Mouse (Mus musculus) liver, embryonic 14.5 days (tissue): Measurements from ENCODE around the gene Nap1l4. TPM values are rescaled to one million over a fixed set of nuclear protein-coding genes. Genes with fewer than 3 reads are reported as not detected.

ENCODE experiments used
- ATAC-seq: fragments of 200-750 bp; cut with Nextera tagmentation; 2 replicates; pipeline ENCODE4 v1.8.0; 2017; ENCODE audit warnings: moderate number of reproducible peaks, mild to moderate bottlenecking, moderate library complexity; ENCODE audit not compliant: insufficient read depth
- DNase-seq, 3 experiments: peaks; one replicate each; pipeline ENCODE4 v3.0.0-alpha.2; 2012 to 2013; ENCODE audit warnings: low read depth in 3 of 3, low spot score in 3 of 3
- H3K27ac ChIP-seq: fragments of 300-500 bp; sonication (generic); 2 replicates; pipeline ENCODE4 v1.5.1; 2014; ENCODE audit warnings: moderate library complexity, mild to moderate bottlenecking, control low read depth, inconsistent platforms
- H3K27me3 ChIP-seq: fragments of 300-500 bp; sonication (generic); 2 replicates; pipeline ENCODE4 v1.6.1; 2014; ENCODE audit warnings: mild to moderate bottlenecking, low read length, moderate library complexity; ENCODE audit not compliant: control insufficient read depth, insufficient read depth
- H3K36me3 ChIP-seq: fragments of 300-500 bp; sonication (generic); replicated peaks from 2 replicates; pipeline ENCODE4 v1.6.1; 2014; ENCODE audit warnings: low read depth; ENCODE audit not compliant: control insufficient read depth, insufficient read depth
- H3K4me1 ChIP-seq, 2 experiments: fragments of 200-500 bp in 1 of 2; fragments of 300-500 bp in 1 of 2; sonication (generic) in 1 of 2; replicated peaks; 2 replicates each; pipeline ENCODE4 v1.6.1; 2012 to 2014; ENCODE audit warnings: antibody characterized with exemption in 1 of 2, inconsistent platforms in 1 of 2, low read length in 1 of 2; ENCODE audit not compliant: control insufficient read depth in 2 of 2, insufficient read depth in 2 of 2
- H3K4me2 ChIP-seq: fragments of 300-500 bp; sonication (generic); 2 replicates; pipeline ENCODE4 v1.6.1; 2014; ENCODE audit warnings: low read depth, mild to moderate bottlenecking, control low read depth, moderate library complexity
- H3K4me3 ChIP-seq, 2 experiments: fragments of 200-500 bp in 1 of 2; fragments of 300-500 bp in 1 of 2; sonication (generic) in 1 of 2; 2 replicates each; pipeline ENCODE4 v1.5.1; 2012 to 2014; ENCODE audit warnings: low read depth in 2 of 2, low read length in 2 of 2, mild to moderate bottlenecking in 2 of 2, control low read depth in 1 of 2, inconsistent platforms in 1 of 2, moderate library complexity in 1 of 2; ENCODE audit not compliant: insufficient read depth in 1 of 2
- H3K9ac ChIP-seq: fragments of 300-500 bp; sonication (generic); replicated peaks from 2 replicates; pipeline ENCODE4 v1.6.1; 2014; ENCODE audit warnings: mild to moderate bottlenecking, control low read depth, moderate library complexity
- H3K9me3 ChIP-seq: fragments of 300-500 bp; sonication (generic); 2 replicates; pipeline ENCODE4 v1.6.1; 2016; ENCODE audit warnings: low read length, mixed read lengths; ENCODE audit not compliant: control insufficient read depth
- CTCF ChIP-seq: IDR thresholded peaks from 2 replicates; pipeline ENCODE4 v1.5.1; 2016; ENCODE audit warnings: antibody characterized with exemption, low read depth, control low read depth
- EP300 ChIP-seq: IDR thresholded peaks from 2 replicates; pipeline ENCODE4 v1.6.1; 2016; ENCODE audit warnings: antibody characterized with exemption, low read depth
- WGBS: fragments of 180-500 bp; shearing (Covaris S2); extraction: QIAGEN DNeasy Blood & Tissue Kit; methylation state at CpG from one replicate; pipeline ENCODE4 v1.1.7; 2014; ENCODE audit not compliant: insufficient replicate concordance; 5-methylcytosine and 5-hydroxymethylcytosine counted together
- polyA plus RNA-seq, 2 experiments: library from polyadenylated mRNA; depleted of rRNA in 1 of 2; stranded (reverse) in 1 of 2; unstranded in 1 of 2; fragments of >200 nt; fragmentation: Nextera tagmentation in 1 of 2; extraction: Ambion mirVana in 1 of 2; gene quantifications; 2 replicates each; pipeline versions ENCODE4 v1.2.1 to v1.2.3; 2012 to 2014

Nap1l4 gene
- polyA plus RNA-seq, 2 experiments, result 33.7 to 54.3 TPM

GRCm38 (mm10) chr7:143500912-143501311, 48.0 kb downstream of the Nap1l4 start:
- H3K27me3 ChIP-seq, result peaks cover 42% of the 10 kb centered on the region

GRCm38 (mm10) chr7:143498584-143498983, 50.3 kb downstream of the Nap1l4 start:
- H3K9ac ChIP-seq, result no peak overlapping the region
- no peak overlapping the region for H3K27ac ChIP-seq
- no peaks in the 10 kb centered on the region for H3K36me3 ChIP-seq
- DNase-seq (no peak), ATAC-seq (no peak)
- no peaks in the 10 kb centered on the region for H3K9me3 ChIP-seq
- peaks cover 34% of the 10 kb centered on the region for H3K27me3 ChIP-seq
- no peak overlapping the region for H3K4me3 ChIP-seq
- TF ChIP-seq EP300, result no peak
- H3K4me2 ChIP-seq, result no peak overlapping the region
- WGBS, result 67% methylated on average over 4 of the region's 4 CpGs
- H3K4me1 ChIP-seq, result peaks cover 3 to 12% of the 10 kb centered on the region in 2 experiments

More at GRCm38 (mm10) chr7:143500912-143501311, 48.0 kb downstream of the Nap1l4 start:
- Histone ChIP-seq H3K36me3 (no peaks in the 10 kb centered on the region), H3K4me2 (no peak overlapping the region), H3K9me3 (no peaks in the 10 kb centered on the region), H3K27ac (no peak overlapping the region), H3K4me3 (no peak overlapping the region), H3K9ac (no peak overlapping the region), H3K4me1 (peaks cover under 1 to 5% of the 10 kb centered on the region in 2 experiments; a peak in 2 of 4 replicates)
- DNase-seq (no peak), ATAC-seq (no peak)
- WGBS, result 22% methylated on average over 2 of the region's 2 CpGs
- TF ChIP-seq EP300, result no peak
- TF ChIP-seq CTCF, result no peak

- Histone ChIP-seq H3K9ac (no peak overlapping the region), H3K27me3 (peaks cover 1% of the 10 kb centered on the region; the same call in 1 of the 2 replicates), H3K4me2 (no peak overlapping the region), H3K36me3 (no peaks in the 10 kb centered on the region), H3K9me3 (no peaks in the 10 kb centered on the region), H3K27ac (no peak overlapping the region), H3K4me3 (no peak overlapping the region), H3K4me1 (peaks cover 3 to 12% of the 10 kb centered on the region in 2 experiments)
- no peak for ATAC-seq
- TF ChIP-seq EP300, result no peak
- TF ChIP-seq CTCF, result no peak
- 15% methylated on average over 8 of the region's 8 CpGs for WGBS
- DNase-seq, result no peak
These were observed 53.6 kb downstream of the Nap1l4 start for GRCm38 (mm10) chr7:143495104-143495961.

GRCm38 (mm10) chr7:143493616-143494126, 55.2 kb downstream of the Nap1l4 start:
- 60% methylated on average over 6 of the region's 6 CpGs for WGBS

DNA sequence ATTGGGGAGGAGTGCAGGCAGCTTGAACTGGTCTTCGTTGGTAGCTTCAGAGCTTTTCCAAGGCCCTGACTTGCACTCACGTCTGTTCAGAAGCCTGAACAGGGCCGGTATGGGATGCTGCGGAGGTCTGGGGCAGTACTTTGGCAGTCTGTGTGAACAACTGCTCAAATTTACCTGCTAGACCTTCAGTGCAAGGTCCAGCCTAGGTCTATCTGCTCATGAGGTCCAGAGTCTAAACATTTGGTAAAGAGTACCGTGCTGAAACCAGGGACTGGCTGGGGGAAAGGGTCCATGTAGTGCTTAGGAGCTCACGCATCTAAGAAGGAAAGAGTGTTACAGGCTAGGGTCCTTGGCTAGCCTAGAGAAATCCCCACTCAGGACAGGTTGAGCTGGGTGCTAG, 59.2 kb downstream of the Nap1l4 start:
- H3K9me3 ChIP-seq, result no peaks in the 10 kb centered on the region
- no peak overlapping the region for H3K9ac ChIP-seq
- H3K4me2 ChIP-seq, result no peak overlapping the region
- no peak overlapping the region for H3K27ac ChIP-seq
- no peaks in the 10 kb centered on the region for H3K36me3 ChIP-seq
- ATAC-seq (peak; percentile 51; the same call in 1 of the 2 replicates), DNase-seq (no peak)
- no peaks in the 10 kb centered on the region for H3K27me3 ChIP-seq
- H3K4me3 ChIP-seq, result no peak overlapping the region
- no peak for TF ChIP-seq EP300
- no peak for TF ChIP-seq CTCF
- H3K4me1 ChIP-seq, result peaks cover 0 to 2% of the 10 kb centered on the region in 2 experiments; a peak in 1 of 4 replicates
- 53% methylated on average over 6 of the region's 6 CpGs for WGBS

More at GRCm38 (mm10) chr7:143493616-143494126, 55.2 kb downstream of the Nap1l4 start:
- Histone ChIP-seq H3K9me3 (no peaks in the 10 kb centered on the region), H3K9ac (no peak overlapping the region), H3K27ac (no peak overlapping the region), H3K4me2 (no peak overlapping the region), H3K4me3 (no peak overlapping the region), H3K36me3 (no peaks in the 10 kb centered on the region), H3K27me3 (no peaks in the 10 kb centered on the region), H3K4me1 (peaks cover 3 to 14% of the 10 kb centered on the region in 2 experiments)
- no peak for TF ChIP-seq CTCF
- no peak for TF ChIP-seq EP300
- DNase-seq, result no peak
- no peak for ATAC-seq
